Mouse (Mus musculus) testis, adult 2 months (tissue): Measurements from ENCODE around the gene Vmn1r229. TPM values are rescaled to one million over a fixed set of nuclear protein-coding genes. Genes with fewer than 3 reads are reported as not detected.

ENCODE experiments used
- H3K27ac ChIP-seq: fragments of 200-500 bp; 2 replicates; pipeline ENCODE4 v1.5.1; 2012; ENCODE audit warnings: low read depth, low read length; ENCODE audit not compliant: control insufficient read depth, insufficient read depth
- H3K27me3 ChIP-seq: fragments of 200-500 bp; 2 replicates; pipeline ENCODE4 v1.6.1; 2012; ENCODE audit warnings: mild to moderate bottlenecking, low read length, moderate library complexity; ENCODE audit not compliant: control insufficient read depth, insufficient read depth
- H3K36me3 ChIP-seq: fragments of 200-500 bp; 2 replicates; pipeline ENCODE4 v1.6.1; 2012; ENCODE audit warnings: mild to moderate bottlenecking, low read length; ENCODE audit not compliant: control insufficient read depth, insufficient read depth
- H3K4me1 ChIP-seq: fragments of 200-500 bp; 2 replicates; pipeline ENCODE4 v1.6.1; 2012; ENCODE audit warnings: low read length; ENCODE audit not compliant: control insufficient read depth, insufficient read depth
- H3K4me3 ChIP-seq: fragments of 200-500 bp; 2 replicates; pipeline ENCODE4 v1.5.1; 2012; ENCODE audit warnings: low read depth, mild to moderate bottlenecking, low read length, moderate library complexity, mixed read lengths; ENCODE audit not compliant: control insufficient read depth
- CTCF ChIP-seq: fragments of 200-500 bp; IDR thresholded peaks from 2 replicates; pipeline ENCODE4 v1.5.1; 2012; ENCODE audit warnings: low read depth, mild to moderate bottlenecking, inconsistent platforms, low read length, moderate library complexity; ENCODE audit not compliant: control insufficient read depth, insufficient read depth, insufficient replicate concordance
- POLR2A ChIP-seq: fragments of 200-500 bp; IDR thresholded peaks from 2 replicates; pipeline ENCODE4 v1.6.1; 2012; ENCODE audit warnings: low read depth, mild to moderate bottlenecking, inconsistent platforms, low read length, moderate library complexity; ENCODE audit not compliant: control insufficient read depth
- polyA plus RNA-seq: library from polyadenylated mRNA; depleted of rRNA; stranded (reverse); fragments of >200 nt; gene quantifications from 2 replicates; pipeline ENCODE4 v1.2.3, GENCODE M21; 2012; rRNA removed

Vmn1r229 gene
- polyA plus RNA-seq, result not detected in 2 replicates

GRCm38 (mm10) chr17:20811255-20811654 lies at the start of gene Vmn1r229:
Gene Vmn1r229, plus strand, starts transcription at chr17:20811555.
- no peak for TF ChIP-seq CTCF
- no peak for TF ChIP-seq POLR2A
- H3K4me1 ChIP-seq, result no peaks in the 10 kb centered on the region
- no peaks in the 10 kb centered on the region for H3K27me3 ChIP-seq
- no peak within 1 kb of the TSS for H3K4me3 ChIP-seq
- no peak within 1 kb of the TSS for H3K27ac ChIP-seq
- H3K36me3 ChIP-seq, result no peaks in the 10 kb centered on the region

DNA sequence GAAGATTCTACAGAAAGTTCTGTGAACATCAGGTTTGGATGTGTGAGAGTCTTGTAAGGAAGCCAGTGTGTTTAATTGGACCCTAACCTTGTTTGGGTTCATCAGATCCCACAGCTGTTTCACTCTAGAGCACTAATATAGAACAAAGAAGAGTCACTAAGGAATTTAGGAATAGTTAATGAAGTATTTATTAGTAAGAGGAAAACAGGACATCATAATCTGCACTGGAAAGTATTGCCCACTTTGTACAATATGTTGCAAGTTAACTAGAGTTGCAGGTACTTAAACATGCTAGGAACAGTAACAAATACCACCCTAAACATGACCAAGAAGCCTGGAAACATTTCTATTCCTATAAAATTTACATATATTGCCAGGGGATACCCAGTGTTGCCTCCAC lies 25.3 kb upstream of the Vmn1r229 start, which contains the start of gene Vmn1r228:
Vmn1r228 (minus strand) TSS at position 101 of the 400 bp plus-strand sequence.
- no peak within 1 kb of the TSS for H3K27ac ChIP-seq
- no peaks in the 10 kb centered on the region for H3K36me3 ChIP-seq
- H3K4me3 ChIP-seq, result no peak within 1 kb of the TSS
- no peaks in the 10 kb centered on the region for H3K4me1 ChIP-seq
- TF ChIP-seq POLR2A, result no peak
- TF ChIP-seq CTCF, result no peak
- H3K27me3 ChIP-seq, result no peaks in the 10 kb centered on the region

DNA sequence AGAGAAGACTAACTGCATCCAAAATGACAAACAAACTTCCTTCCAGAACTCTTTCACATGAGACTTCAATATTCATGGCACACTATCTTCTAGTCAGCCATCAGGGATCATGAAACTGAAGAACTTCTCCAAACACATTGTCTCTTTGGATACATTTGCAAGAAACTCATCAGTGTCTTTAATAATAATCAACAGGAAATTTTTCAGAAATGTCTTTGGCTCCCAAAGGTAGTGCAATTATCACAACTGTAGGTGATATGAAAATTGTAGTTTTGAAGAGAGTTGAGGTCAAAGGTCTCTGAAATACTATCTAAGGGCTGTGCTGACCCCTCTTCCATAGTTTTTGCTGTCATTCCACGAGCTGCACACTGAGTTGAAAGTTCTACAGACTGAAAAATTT lies 28.8 kb downstream of the Vmn1r229 start, which contains the start of gene Vmn1r230:
Vmn1r230 (plus strand) TSS at position 301 of the 400 bp plus-strand sequence.
- H3K4me3 ChIP-seq, result no peak within 1 kb of the TSS
- H3K4me1 ChIP-seq, result no peaks in the 10 kb centered on the region
- no peak within 1 kb of the TSS for H3K27ac ChIP-seq
- no peaks in the 10 kb centered on the region for H3K27me3 ChIP-seq
- H3K36me3 ChIP-seq, result no peaks in the 10 kb centered on the region
- TF ChIP-seq POLR2A (no peak), CTCF (no peak)

Other genes with a start within 250 kb of the Vmn1r229 start
- not detected in 2 replicates for gene Vmn2r109, start 246.8 kb upstream of the Vmn1r229 start, polyA plus RNA-seq
- gene Vmn2r110, start 215.1 kb upstream of the Vmn1r229 start, polyA plus RNA-seq, result not detected in 2 replicates
- gene Fpr-rs3, start 186.7 kb upstream of the Vmn1r229 start, polyA plus RNA-seq, result 0.10 TPM in 1 of 2 replicates, not detected in the other
- gene Vmn1r226, start 128.7 kb upstream of the Vmn1r229 start, polyA plus RNA-seq, result 0.12 and 0.37 TPM in 2 replicates
- not detected in 2 replicates for gene Vmn1r227, start 81.7 kb upstream of the Vmn1r229 start, polyA plus RNA-seq
- not detected in 2 replicates for gene Vmn1r228, start 25.4 kb upstream of the Vmn1r229 start, polyA plus RNA-seq
- gene Vmn1r230, start 28.9 kb downstream of the Vmn1r229 start, polyA plus RNA-seq, result not detected in 2 replicates
- not detected in 2 replicates for gene Vmn1r231, start 93.5 kb downstream of the Vmn1r229 start, polyA plus RNA-seq
- gene Vmn1r232, start 108.2 kb downstream of the Vmn1r229 start, polyA plus RNA-seq, result not detected in 2 replicates
- 34.9 and 36.3 TPM in 2 replicates for gene Ppp2r1a, start 133.8 kb downstream of the Vmn1r229 start, polyA plus RNA-seq
- not detected in 2 replicates for gene Vmn1r233, start 184.9 kb downstream of the Vmn1r229 start, polyA plus RNA-seq
- gene Zfp160, start 197.3 kb downstream of the Vmn1r229 start, polyA plus RNA-seq, result 2.8 and 3.2 TPM in 2 replicates